Mouse (Mus musculus) heart, embryonic 15.5 days (tissue): ENCODE measurements at regions not wholly inside any gene's neighbourhood (a gene's known extent, or its start where the extent isn't known, plus 50 kb on each side); places are given as distances from the start of the nearest gene placed in this dataset.

Source experiments
- ATAC-seq: fragments of 200-750 bp; cut with Nextera tagmentation; replicated peaks from 2 replicates; pipeline ENCODE4 v1.8.0; 2017; ENCODE audit warnings: low read depth, moderate TSS enrichment; ENCODE audit not compliant: insufficient number of reproducible peaks, insufficient read depth, low FRiP score
- H3K27ac ChIP-seq: fragments of 300-500 bp; sonication (generic); 2 replicates; pipeline ENCODE4 v1.5.1; 2015; ENCODE audit warnings: mild to moderate bottlenecking, inconsistent platforms
- H3K27me3 ChIP-seq: fragments of 300-500 bp; sonication (generic); 2 replicates; pipeline ENCODE4 v1.6.1; 2015; ENCODE audit warnings: inconsistent platforms
- H3K36me3 ChIP-seq: fragments of 300-500 bp; sonication (generic); 2 replicates; pipeline ENCODE4 v1.6.1; 2015; ENCODE audit warnings: mild to moderate bottlenecking, inconsistent platforms
- H3K4me1 ChIP-seq: fragments of 300-500 bp; sonication (generic); replicated peaks from 2 replicates; pipeline ENCODE4 v1.6.1; 2015; ENCODE audit warnings: inconsistent platforms
- H3K4me2 ChIP-seq: fragments of 300-500 bp; sonication (generic); 2 replicates; pipeline ENCODE4 v1.6.1; 2015; ENCODE audit warnings: inconsistent platforms, mild to moderate bottlenecking, moderate library complexity
- H3K4me3 ChIP-seq: fragments of 300-500 bp; sonication (generic); 2 replicates; pipeline ENCODE4 v1.5.1; 2015; ENCODE audit warnings: mild to moderate bottlenecking, inconsistent platforms
- H3K9ac ChIP-seq: fragments of 300-500 bp; sonication (generic); 2 replicates; pipeline ENCODE4 v1.6.1; 2015; ENCODE audit warnings: mild to moderate bottlenecking, inconsistent platforms
- H3K9me3 ChIP-seq: fragments of 300-500 bp; sonication (generic); replicated peaks from 2 replicates; pipeline ENCODE4 v1.6.1; 2016; ENCODE audit warnings: inconsistent platforms
- WGBS: fragments of 180-500 bp; shearing (Covaris S2); methylation state at CpG from one replicate; pipeline ENCODE4 v1.1.7; 2015; ENCODE audit warnings: mixed read lengths; 5-methylcytosine and 5-hydroxymethylcytosine counted together

- Histone ChIP-seq H3K36me3 (no peaks in the 10 kb centered on the region), H3K4me1 (no peaks in the 10 kb centered on the region), H3K9me3 (no peaks in the 10 kb centered on the region), H3K4me3 (no peak overlapping the region), H3K27me3 (no peaks in the 10 kb centered on the region), H3K4me2 (no peak overlapping the region), H3K9ac (no peak overlapping the region), H3K27ac (no peak overlapping the region)
- ATAC-seq, result no peak
- WGBS, result 90% methylated on average over 1 of the region's 1 CpGs
Measured at GRCm38 (mm10) chr1:164690055-164690454, 106.4 kb upstream of the Dpt start.

GRCm38 (mm10) chr1:164689311-164689710, 107.1 kb upstream of the Dpt start:
- no peak for ATAC-seq
- 75% methylated on average over 4 of the region's 4 CpGs for WGBS
- no peak overlapping the region for H3K4me2 ChIP-seq

GRCm38 (mm10) chr1:164684437-164684836, 112.0 kb upstream of the Dpt start:
- WGBS, result 57% methylated on average over 2 of the region's 2 CpGs
- no peak overlapping the region for H3K4me3 ChIP-seq
- no peaks in the 10 kb centered on the region for H3K27me3 ChIP-seq
- no peaks in the 10 kb centered on the region for H3K4me1 ChIP-seq
- H3K9me3 ChIP-seq, result no peaks in the 10 kb centered on the region
- H3K4me2 ChIP-seq, result no peak overlapping the region
- no peak overlapping the region for H3K9ac ChIP-seq
- no peaks in the 10 kb centered on the region for H3K36me3 ChIP-seq
- ATAC-seq, result no peak
- no peak overlapping the region for H3K27ac ChIP-seq

More at GRCm38 (mm10) chr1:164689311-164689710, 107.1 kb upstream of the Dpt start:
- H3K27ac ChIP-seq, result no peak overlapping the region
- no peak overlapping the region for H3K9ac ChIP-seq
- H3K4me1 ChIP-seq, result no peaks in the 10 kb centered on the region
- H3K36me3 ChIP-seq, result no peaks in the 10 kb centered on the region
- no peak overlapping the region for H3K4me3 ChIP-seq
- no peaks in the 10 kb centered on the region for H3K27me3 ChIP-seq
- H3K9me3 ChIP-seq, result no peaks in the 10 kb centered on the region

GRCm38 (mm10) chr1:164683788-164684187, 112.7 kb upstream of the Dpt start:
- Histone ChIP-seq H3K4me1 (no peaks in the 10 kb centered on the region), H3K4me2 (no peak overlapping the region), H3K4me3 (no peak overlapping the region), H3K9me3 (no peaks in the 10 kb centered on the region), H3K9ac (no peak overlapping the region), H3K36me3 (no peaks in the 10 kb centered on the region), H3K27me3 (no peaks in the 10 kb centered on the region), H3K27ac (no peak overlapping the region)
- ATAC-seq, result no peak
- WGBS, result 87% methylated on average over 3 of the region's 3 CpGs

GRCm38 (mm10) chr1:164682867-164683599, 113.4 kb upstream of the Dpt start:
- Histone ChIP-seq H3K4me3 (no peak overlapping the region), H3K27ac (no peak overlapping the region), H3K9me3 (no peaks in the 10 kb centered on the region), H3K4me1 (no peaks in the 10 kb centered on the region), H3K27me3 (no peaks in the 10 kb centered on the region), H3K4me2 (no peak overlapping the region), H3K9ac (no peak overlapping the region), H3K36me3 (no peaks in the 10 kb centered on the region)
- WGBS, result 66% methylated on average over 5 of the region's 5 CpGs
- ATAC-seq, result no peak

GRCm38 (mm10) chr1:164682426-164682825, 114.0 kb upstream of the Dpt start:
- Histone ChIP-seq H3K4me3 (no peak overlapping the region), H3K9ac (no peak overlapping the region), H3K27me3 (no peaks in the 10 kb centered on the region), H3K4me2 (no peak overlapping the region), H3K4me1 (no peaks in the 10 kb centered on the region), H3K36me3 (no peaks in the 10 kb centered on the region), H3K9me3 (no peaks in the 10 kb centered on the region), H3K27ac (no peak overlapping the region)
- 86% methylated on average over 6 of the region's 6 CpGs for WGBS
- no peak for ATAC-seq

- Histone ChIP-seq H3K27ac (0 out of 2 replicates have a peak overlapping the region, but pooled peaks have one; percentile 6), H3K9me3 (no peaks in the 10 kb centered on the region), H3K9ac (no peak overlapping the region), H3K4me1 (no peaks in the 10 kb centered on the region), H3K4me2 (no peak overlapping the region), H3K36me3 (no peaks in the 10 kb centered on the region), H3K4me3 (no peak overlapping the region), H3K27me3 (no peaks in the 10 kb centered on the region)
- ATAC-seq, result no peak
- 45% methylated on average over 5 of the region's 5 CpGs for WGBS
Measured at GRCm38 (mm10) chr1:164681582-164681981, 114.9 kb upstream of the Dpt start.

GRCm38 (mm10) chr1:164678303-164678702, 118.1 kb upstream of the Dpt start:
- H3K4me2 ChIP-seq, result no peak overlapping the region
- no peaks in the 10 kb centered on the region for H3K36me3 ChIP-seq
- H3K9me3 ChIP-seq, result no peaks in the 10 kb centered on the region
- no peak overlapping the region for H3K27ac ChIP-seq
- no peak overlapping the region for H3K9ac ChIP-seq
- no peaks in the 10 kb centered on the region for H3K4me1 ChIP-seq
- no peak overlapping the region for H3K4me3 ChIP-seq
- WGBS, result 40% methylated on average over 3 of the region's 3 CpGs
- H3K27me3 ChIP-seq, result no peaks in the 10 kb centered on the region
- ATAC-seq, result no peak

- Histone ChIP-seq H3K4me1 (0 out of 2 replicates have a peak, but pooled peaks cover 4% of the 10 kb centered on the region), H3K9ac (no peak overlapping the region), H3K9me3 (no peaks in the 10 kb centered on the region), H3K4me2 (no peak overlapping the region), H3K4me3 (no peak overlapping the region), H3K27me3 (no peaks in the 10 kb centered on the region), H3K27ac (no peak overlapping the region), H3K36me3 (no peaks in the 10 kb centered on the region)
- 87% methylated on average over 1 of the region's 1 CpGs for WGBS
- ATAC-seq, result no peak
Measured at GRCm38 (mm10) chr1:164652244-164652643, 144.2 kb upstream of the Dpt start.

- H3K4me1 ChIP-seq, result no peaks in the 10 kb centered on the region
- H3K36me3 ChIP-seq, result no peaks in the 10 kb centered on the region
- no peaks in the 10 kb centered on the region for H3K9me3 ChIP-seq
- no peak overlapping the region for H3K9ac ChIP-seq
- no peak overlapping the region for H3K27ac ChIP-seq
- ATAC-seq, result no peak
- WGBS, result 78% methylated on average over 7 of the region's 7 CpGs
- H3K4me3 ChIP-seq, result no peak overlapping the region
- H3K4me2 ChIP-seq, result no peak overlapping the region
- H3K27me3 ChIP-seq, result no peaks in the 10 kb centered on the region
Measured at GRCm38 (mm10) chr1:164637901-164638462, 158.5 kb upstream of the Dpt start.

- Histone ChIP-seq H3K9me3 (no peaks in the 10 kb centered on the region), H3K27me3 (no peaks in the 10 kb centered on the region), H3K4me3 (no peak overlapping the region), H3K36me3 (no peaks in the 10 kb centered on the region), H3K27ac (no peak overlapping the region), H3K9ac (no peak overlapping the region), H3K4me2 (no peak overlapping the region), H3K4me1 (0 out of 2 replicates have a peak, but pooled peaks cover 4% of the 10 kb centered on the region)
- 72% methylated on average over 6 of the region's 6 CpGs for WGBS
- ATAC-seq, result no peak
Measured at GRCm38 (mm10) chr1:164631679-164632078, 164.8 kb upstream of the Dpt start.

- Histone ChIP-seq H3K27me3 (no peaks in the 10 kb centered on the region), H3K4me3 (no peak overlapping the region), H3K4me1 (0 out of 2 replicates have a peak, but pooled peaks cover 4% of the 10 kb centered on the region), H3K4me2 (no peak overlapping the region), H3K27ac (no peak overlapping the region), H3K36me3 (no peaks in the 10 kb centered on the region), H3K9ac (no peak overlapping the region), H3K9me3 (no peaks in the 10 kb centered on the region)
- no peak for ATAC-seq
- WGBS, result 62% methylated on average over 8 of the region's 8 CpGs
Measured at GRCm38 (mm10) chr1:164628840-164629239, 167.6 kb upstream of the Dpt start.
